Mouse (Mus musculus) spleen, adult 12 weeks (tissue): Measurements from ENCODE around the gene Lmo2.
"Not testable (repeated sequence)": the region's sequence is repeated elsewhere in the genome, so short reads cannot be mapped to it uniquely, and the experiment has no call there.

Source experiments
- DNase-seq: peaks from one replicate; pipeline ENCODE4 v3.0.0; 2022; ENCODE audit warnings: low spot score

Lmo2 gene

GRCm38 (mm10) chr2:103977716-103978115, 19.9 kb downstream of the Lmo2 start:
- DNase-seq = no peak

- no peak for DNase-seq
Observed at GRCm38 (mm10) chr2:103982250-103982649, 24.5 kb downstream of the Lmo2 start.

- no peak for DNase-seq
Observed at GRCm38 (mm10) chr2:103983146-103983545, 25.4 kb downstream of the Lmo2 start.

GRCm38 (mm10) chr2:103987595-103987994, 29.8 kb downstream of the Lmo2 start:
- DNase-seq = not testable (repeated sequence)

- no peak for DNase-seq
Observed at GRCm38 (mm10) chr2:103989724-103990123, 31.9 kb downstream of the Lmo2 start.

GRCm38 (mm10) chr2:103991303-103991702, 33.5 kb downstream of the Lmo2 start:
- no peak for DNase-seq

- DNase-seq = no peak
Observed at GRCm38 (mm10) chr2:103992162-103992561, 34.4 kb downstream of the Lmo2 start.

- no peak for DNase-seq
Observed at GRCm38 (mm10) chr2:103992618-103993332, 35.0 kb downstream of the Lmo2 start.

- DNase-seq = no peak
Observed at GRCm38 (mm10) chr2:104001076-104001475, 43.3 kb downstream of the Lmo2 start.

GRCm38 (mm10) chr2:104001861-104002260, 44.1 kb downstream of the Lmo2 start:
- DNase-seq = no peak

- peak; percentile 54 for DNase-seq
Observed at GRCm38 (mm10) chr2:104002711-104003413, 45.1 kb downstream of the Lmo2 start.

GRCm38 (mm10) chr2:104007793-104008519, 50.2 kb downstream of the Lmo2 start:
- no peak for DNase-seq

- DNase-seq = not testable (repeated sequence)
Observed at GRCm38 (mm10) chr2:104008853-104009252, 51.1 kb downstream of the Lmo2 start.

- DNase-seq = no peak
Observed at GRCm38 (mm10) chr2:104023096-104023495, 65.3 kb downstream of the Lmo2 start.

- no peak for DNase-seq
Observed at GRCm38 (mm10) chr2:104024656-104025055, 66.9 kb downstream of the Lmo2 start.

- peak; percentile 86 for DNase-seq
Observed at GRCm38 (mm10) chr2:104027458-104028138, 69.8 kb downstream of the Lmo2 start, which contains the start of gene Fbxo3. Gene Fbxo3, plus strand, starts transcription at chr2:104027721.

- peak; percentile 32 for DNase-seq
Observed at GRCm38 (mm10) chr2:104028139-104028723, 70.4 kb downstream of the Lmo2 start, which contains the start of gene 4931422A03Rik. Gene 4931422A03Rik, minus strand, starts transcription at chr2:104028361.

GRCm38 (mm10) chr2:104029074-104029473, 71.3 kb downstream of the Lmo2 start:
- DNase-seq = no peak

GRCm38 (mm10) chr2:104030381-104030780, 72.6 kb downstream of the Lmo2 start:
- no peak for DNase-seq
